Mouse (Mus musculus): ENCODE results near the gene Gapvd1.

The Gapvd1 gene

GRCm38 (mm10) chr2:34635249-34636165 is 119.5 kb downstream of the Gapvd1 start:
- no peak for ATAC-seq (ENCODE audit: low TSS enrichment)

GRCm38 (mm10) chr2:34632051-34632450 is 123.0 kb downstream of the Gapvd1 start:
- no peak for ATAC-seq (ENCODE audit: low TSS enrichment)

GRCm38 (mm10) chr2:34630445-34630844 is 124.6 kb downstream of the Gapvd1 start:
- ATAC-seq (ENCODE audit: low TSS enrichment): no peak

GRCm38 (mm10) chr2:34629758-34630157 is 125.3 kb downstream of the Gapvd1 start:
- ATAC-seq (ENCODE audit: low TSS enrichment): no peak

- no peak for ATAC-seq (ENCODE audit: low TSS enrichment)
Measured at GRCm38 (mm10) chr2:34628903-34629540, 126.0 kb downstream of the Gapvd1 start.

- ATAC-seq (ENCODE audit: low TSS enrichment): peak; percentile 44; the same call in 1 of the 2 replicates
Measured at GRCm38 (mm10) chr2:34627328-34628226, 127.5 kb downstream of the Gapvd1 start.

Data from frontal cortex, adult (tissue).